Mouse (Mus musculus) liver, adult 2 months (tissue): Measurements from ENCODE around the gene Slco4c1. TPM values are rescaled to one million over a fixed set of nuclear protein-coding genes. Genes with fewer than 3 reads are reported as not detected.

Experiments used
- DNase-seq: peaks from one replicate; pipeline ENCODE4 v3.0.0-alpha.2; 2011; ENCODE audit warnings: low read depth, low spot score; ENCODE audit errors: extremely low read depth
- H3K27ac ChIP-seq: fragments of 200-500 bp; replicated peaks from 2 replicates; pipeline ENCODE4 v1.5.1; 2012; ENCODE audit warnings: low read depth, mild to moderate bottlenecking, control low read depth, inconsistent platforms, low read length; ENCODE audit not compliant: insufficient read depth
- H3K27me3 ChIP-seq: fragments of 200-500 bp; 2 replicates; pipeline ENCODE4 v1.6.1; 2012; ENCODE audit warnings: mild to moderate bottlenecking, moderate library complexity, low read length, inconsistent platforms; ENCODE audit not compliant: control insufficient read depth, insufficient read depth
- H3K36me3 ChIP-seq: fragments of 200-500 bp; 2 replicates; pipeline ENCODE4 v1.6.1; 2012; ENCODE audit warnings: low read length, inconsistent platforms; ENCODE audit not compliant: control insufficient read depth, insufficient read depth
- H3K4me1 ChIP-seq: fragments of 200-500 bp; 2 replicates; pipeline ENCODE4 v1.6.1; 2011; ENCODE audit warnings: low read length; ENCODE audit not compliant: control insufficient read depth, insufficient read depth
- H3K4me3 ChIP-seq: fragments of 200-500 bp; 2 replicates; pipeline ENCODE4 v1.5.1; 2011; ENCODE audit warnings: low read depth, mild to moderate bottlenecking, control low read depth, low read length, moderate library complexity; ENCODE audit not compliant: insufficient read depth
- H3K79me2 ChIP-seq: fragments of 200-500 bp; 2 replicates; pipeline ENCODE4 v1.6.1; 2012; ENCODE audit warnings: inconsistent platforms, mild to moderate bottlenecking, low read length, moderate library complexity; ENCODE audit not compliant: control insufficient read depth, insufficient read depth
- H3K9ac ChIP-seq: fragments of 200-500 bp; 2 replicates; pipeline ENCODE4 v1.6.1; 2012; ENCODE audit warnings: low read depth, mild to moderate bottlenecking, control low read depth, inconsistent platforms, low read length
- CTCF ChIP-seq: fragments of 200-500 bp; IDR thresholded peaks from 2 replicates; pipeline ENCODE4 v1.5.1; 2011; ENCODE audit warnings: low read depth, low read length, control low read depth
- POLR2A ChIP-seq: fragments of 200-500 bp; IDR thresholded peaks from 2 replicates; pipeline ENCODE4 v1.6.1; 2011; ENCODE audit warnings: low read length, control low read depth; ENCODE audit not compliant: insufficient read depth; ENCODE audit errors: extremely low read depth
- WGBS: fragments of 180-500 bp; shearing (Covaris S2); methylation state at CpG from one replicate; pipeline ENCODE4 v1.1.7; 2018; 5-methylcytosine and 5-hydroxymethylcytosine counted together
- polyA plus RNA-seq: library from polyadenylated mRNA; depleted of rRNA; stranded (reverse); fragments of >200 nt; gene quantifications from 2 replicates; pipeline ENCODE4 v1.2.3, GENCODE M21; 2012
- total RNA-seq: library from RNA; depleted of rRNA; stranded (reverse); fragments of >200 nt; gene quantifications from 2 replicates; pipeline ENCODE4 v1.2.3, GENCODE M21; 2014

The Slco4c1 gene
- total and polyA plus RNA-seq, 2 experiments, result under 0.01 TPM; not detected in 1

DNA sequence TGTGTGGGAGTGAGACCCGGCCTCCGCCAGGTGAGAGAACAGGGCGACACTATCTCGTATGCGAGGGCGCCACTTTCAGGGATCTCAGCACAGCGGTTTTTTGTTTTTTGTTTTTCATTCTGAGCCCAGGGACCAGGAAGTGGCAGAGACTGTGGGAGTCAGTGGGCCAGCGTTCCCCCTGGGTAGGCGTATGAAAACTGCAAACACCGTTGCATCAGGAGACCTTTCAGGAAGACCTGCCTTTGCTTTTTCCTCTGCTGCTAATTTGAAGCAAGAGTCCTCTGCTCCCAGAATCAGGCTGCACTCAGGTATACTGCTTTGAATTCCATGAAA lies 356 bp upstream of the Slco4c1 start:
- DNase-seq, result no peak
- no peaks in the 10 kb centered on the region for H3K79me2 ChIP-seq
- H3K27me3 ChIP-seq, result peaks cover 5% of the 10 kb centered on the region; the same call in 1 of the 2 replicates
- H3K9ac ChIP-seq, result peak overlapping the region; percentile 35; the same call in 1 of the 2 replicates
- no peaks in the 10 kb centered on the region for H3K4me1 ChIP-seq
- TF ChIP-seq CTCF (no peak), POLR2A (no peak)
- peak overlapping the region; percentile 61 for H3K4me3 ChIP-seq
- H3K27ac ChIP-seq, result no peak overlapping the region
- WGBS, result 2% methylated on average over 10 of the region's 10 CpGs
- no peaks in the 10 kb centered on the region for H3K36me3 ChIP-seq

DNA sequence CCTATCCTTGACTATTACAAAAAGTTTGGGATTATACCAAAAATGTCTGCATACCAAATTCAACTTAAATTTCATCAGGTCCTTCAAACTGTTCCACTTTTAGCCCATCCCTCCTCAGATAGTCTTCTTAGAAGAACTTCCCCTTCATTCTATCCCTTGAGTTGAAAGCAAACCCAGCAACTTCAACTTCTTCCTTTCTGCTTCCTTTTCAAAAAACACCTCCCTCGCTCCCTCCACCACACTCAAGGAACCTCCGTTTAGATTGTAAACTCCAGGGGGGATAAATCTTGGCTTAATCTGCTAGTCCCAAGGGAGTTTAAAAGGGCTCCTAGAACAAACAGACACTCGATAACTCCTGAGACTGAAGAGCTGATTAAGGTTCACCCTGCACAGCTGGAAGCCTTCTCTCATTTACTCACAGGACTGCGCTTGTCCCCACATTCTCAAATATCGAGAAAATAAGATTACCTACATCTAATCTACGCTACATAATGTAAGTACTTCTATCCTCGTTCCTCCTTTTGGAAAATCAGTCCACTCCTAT lies 1.1 kb downstream of the Slco4c1 start:
- TF ChIP-seq POLR2A (no peak), CTCF (no peak)
- H3K4me1 ChIP-seq, result no peaks in the 10 kb centered on the region
- 38% methylated on average over 7 of the region's 7 CpGs for WGBS
- DNase-seq, result no peak
- no peaks in the 10 kb centered on the region for H3K79me2 ChIP-seq
- H3K27me3 ChIP-seq, result peaks cover 5% of the 10 kb centered on the region; the same call in 1 of the 2 replicates
- no peak overlapping the region for H3K27ac ChIP-seq
- H3K36me3 ChIP-seq, result no peaks in the 10 kb centered on the region
- H3K9ac ChIP-seq, result no peak overlapping the region
- no peak overlapping the region for H3K4me3 ChIP-seq

DNA sequence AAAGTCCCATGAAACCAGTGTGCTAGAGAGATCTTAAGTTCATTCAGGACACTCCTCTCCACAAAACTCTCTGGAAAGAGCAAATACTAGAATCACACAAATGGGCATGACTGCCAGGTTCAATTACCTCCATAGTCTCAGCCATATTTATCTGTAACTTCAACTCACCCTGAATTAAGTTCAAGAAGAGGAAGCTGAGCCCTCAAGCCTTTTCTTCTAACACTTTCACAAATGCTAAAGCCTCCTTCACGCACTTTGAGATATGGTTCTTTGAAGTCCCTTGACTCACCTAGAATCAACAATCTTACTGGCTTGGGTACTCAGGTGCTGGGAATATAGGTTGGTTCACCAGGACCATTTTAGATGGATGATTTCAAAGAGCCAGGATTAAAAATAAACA lies 3.2 kb downstream of the Slco4c1 start:
- Histone ChIP-seq H3K4me3 (no peak overlapping the region), H3K9ac (no peak overlapping the region), H3K36me3 (no peaks in the 10 kb centered on the region), H3K27me3 (peaks cover 5% of the 10 kb centered on the region; the same call in 1 of the 2 replicates), H3K79me2 (no peaks in the 10 kb centered on the region), H3K27ac (no peak overlapping the region), H3K4me1 (no peaks in the 10 kb centered on the region)
- no peak for DNase-seq
- TF ChIP-seq CTCF (no peak), POLR2A (no peak)
- WGBS, result 89% methylated on average over 1 of the region's 1 CpGs

GRCm38 (mm10) chr1:96866002-96866401 lies 6.0 kb downstream of the Slco4c1 start:
- Histone ChIP-seq H3K79me2 (no peaks in the 10 kb centered on the region), H3K4me1 (no peaks in the 10 kb centered on the region), H3K9ac (no peak overlapping the region), H3K36me3 (no peaks in the 10 kb centered on the region), H3K27me3 (no peaks in the 10 kb centered on the region), H3K27ac (no peak overlapping the region), H3K4me3 (no peak overlapping the region)
- 46% methylated on average over 4 of the region's 4 CpGs for WGBS
- DNase-seq, result peak; percentile 11
- TF ChIP-seq POLR2A (no peak), CTCF (no peak)

DNA sequence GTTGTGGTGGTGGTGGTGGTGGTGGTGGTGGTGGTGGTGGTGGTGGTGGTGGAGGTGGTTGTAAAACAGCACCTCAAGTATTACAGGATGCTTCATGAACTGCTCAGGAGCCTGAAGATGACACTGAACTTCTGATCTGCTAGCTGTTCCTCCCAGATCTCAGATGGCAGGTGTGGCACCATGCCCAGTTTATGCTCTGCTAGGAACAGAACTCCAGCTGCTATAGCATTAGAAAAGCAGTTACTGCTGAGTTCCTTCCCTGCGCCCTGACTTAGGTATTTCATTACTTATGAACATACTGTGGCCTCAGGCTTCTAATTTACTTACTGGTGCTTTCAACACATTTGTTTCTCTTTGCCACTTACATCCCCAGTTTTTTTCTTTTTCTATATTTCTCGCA lies 7.9 kb downstream of the Slco4c1 start:
- Histone ChIP-seq H3K9ac (no peak overlapping the region), H3K27ac (no peak overlapping the region), H3K79me2 (no peaks in the 10 kb centered on the region), H3K27me3 (no peaks in the 10 kb centered on the region), H3K36me3 (no peaks in the 10 kb centered on the region), H3K4me3 (no peak overlapping the region), H3K4me1 (no peaks in the 10 kb centered on the region)
- TF ChIP-seq CTCF, result no peak
- TF ChIP-seq POLR2A, result no peak
- DNase-seq, result no peak
- 83% methylated on average over 2 of the region's 2 CpGs for WGBS

- Histone ChIP-seq H3K9ac (no peak overlapping the region), H3K79me2 (no peaks in the 10 kb centered on the region), H3K27ac (no peak overlapping the region), H3K27me3 (no peaks in the 10 kb centered on the region), H3K4me1 (no peaks in the 10 kb centered on the region), H3K4me3 (no peak overlapping the region), H3K36me3 (no peaks in the 10 kb centered on the region)
- no peak for DNase-seq
- TF ChIP-seq CTCF (no peak), POLR2A (no peak)
- WGBS, result 86% methylated on average over 7 of the region's 7 CpGs
Observed at GRCm38 (mm10) chr1:96859995-96860684, 11.8 kb downstream of the Slco4c1 start.
